Mouse (Mus musculus) frontal cortex, adult 2 months (tissue): ENCODE data around the gene Syt2. TPM values are rescaled to one million over a fixed set of nuclear protein-coding genes. Genes with fewer than 3 reads are reported as not detected.

Source experiments
- DNase-seq, 2 experiments: peaks; one replicate each; pipeline ENCODE4 v3.0.0; 2022; ENCODE audit warnings: low spot score in 1 of 2; ENCODE audit errors: extremely low spot score in 1 of 2
- polyA plus RNA-seq: library from polyadenylated mRNA; depleted of rRNA; stranded (reverse); fragments of >200 nt; gene quantifications from 2 replicates; pipeline ENCODE4 v1.2.3, GENCODE M21; 2012

Syt2 gene
- polyA plus RNA-seq, 1 experiment = 5.5 TPM

GRCm38 (mm10) chr1:134733659-134734058, 87.2 kb downstream of the Syt2 start:
- no peak for DNase-seq

DNA sequence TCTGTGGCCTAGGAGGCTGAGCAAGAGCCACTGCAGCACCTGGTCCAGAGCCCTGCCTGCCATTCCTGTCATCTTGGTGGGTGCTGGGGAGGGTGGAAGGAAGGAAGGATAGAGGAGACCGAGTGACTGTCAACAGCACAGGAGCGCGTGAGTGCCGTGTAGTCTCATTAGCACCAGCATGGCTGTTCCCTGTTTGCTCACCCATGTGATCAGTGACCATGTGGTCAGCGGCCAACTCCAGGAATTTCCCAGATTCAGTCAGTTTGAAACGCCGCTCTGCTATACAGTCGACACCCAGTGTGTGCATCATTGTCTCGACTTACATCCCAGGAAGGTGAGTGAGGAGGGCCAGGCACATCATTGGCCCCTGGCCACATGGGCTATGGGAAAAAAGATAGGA, 91.0 kb downstream of the Syt2 start:
- DNase-seq = no peak

DNA sequence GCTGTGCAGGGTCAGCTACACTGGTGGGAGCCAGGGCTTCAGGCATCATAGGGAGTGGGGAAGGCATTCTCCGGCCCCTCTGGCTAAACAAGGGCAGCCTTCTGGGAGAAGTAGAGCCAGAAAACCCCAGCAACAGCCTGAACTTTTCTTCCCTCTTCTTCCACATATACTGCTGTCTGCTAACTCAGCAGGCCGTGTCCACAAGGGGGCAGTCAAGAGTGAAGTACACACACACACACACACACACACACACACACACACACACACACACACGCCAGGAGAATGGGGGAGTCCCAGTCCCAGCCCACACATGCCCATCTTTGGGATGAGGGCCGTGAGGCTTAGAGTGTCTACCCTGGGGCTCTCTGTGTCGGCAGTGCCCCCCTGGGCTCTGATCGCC, 95.0 kb downstream of the Syt2 start:
- DNase-seq = no peak

- DNase-seq = no peak
Observed at GRCm38 (mm10) chr1:134741946-134742661, 95.6 kb downstream of the Syt2 start.

GRCm38 (mm10) chr1:134745648-134746047, 99.2 kb downstream of the Syt2 start:
- DNase-seq = peak in 1 of 2 experiments; percentile 46

DNA sequence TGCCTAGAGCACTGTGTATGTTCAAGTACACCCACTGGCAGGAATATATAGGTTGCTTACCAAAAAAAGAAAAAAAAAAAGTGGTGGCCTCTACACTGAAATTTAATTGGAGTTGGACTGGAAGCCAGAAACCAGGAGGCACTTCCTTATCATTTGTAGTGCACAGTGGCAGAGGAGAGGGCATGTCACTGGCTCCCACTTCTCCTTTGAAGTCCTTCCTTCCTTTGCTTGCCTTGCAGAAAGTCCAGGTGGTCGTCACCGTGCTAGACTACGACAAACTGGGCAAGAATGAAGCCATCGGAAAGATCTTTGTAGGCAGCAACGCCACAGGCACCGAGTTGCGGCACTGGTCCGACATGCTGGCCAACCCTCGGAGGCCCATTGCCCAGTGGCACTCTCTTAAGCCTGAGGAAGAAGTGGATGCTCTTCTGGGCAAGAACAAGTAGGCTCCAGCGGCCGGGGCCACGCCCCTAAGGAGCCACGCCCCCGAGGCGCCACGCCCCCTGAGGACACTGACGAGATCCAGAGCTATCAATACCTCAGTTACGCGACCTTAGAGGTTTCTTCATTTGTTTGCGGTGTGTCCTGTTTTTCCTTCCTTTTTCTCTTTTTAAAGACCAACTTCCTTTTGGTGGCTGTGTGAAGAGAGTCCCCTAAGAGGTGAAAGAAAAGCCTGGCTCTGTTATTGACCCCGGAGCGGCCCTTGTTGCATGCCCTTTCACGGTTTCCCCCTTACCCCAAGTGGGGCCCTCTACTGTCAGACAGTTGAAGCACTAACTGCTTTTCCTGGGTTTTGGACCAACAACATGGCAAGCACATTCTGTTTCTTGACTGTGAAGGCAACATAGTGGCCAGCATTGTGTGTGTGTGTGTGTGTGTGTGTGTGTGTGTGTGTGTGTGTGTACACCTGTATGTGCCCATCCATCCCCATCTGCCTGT, 101.0 kb downstream of the Syt2 start:
- DNase-seq = no peak

GRCm38 (mm10) chr1:134749889-134750288, 103.4 kb downstream of the Syt2 start:
- DNase-seq = no peak

DNA sequence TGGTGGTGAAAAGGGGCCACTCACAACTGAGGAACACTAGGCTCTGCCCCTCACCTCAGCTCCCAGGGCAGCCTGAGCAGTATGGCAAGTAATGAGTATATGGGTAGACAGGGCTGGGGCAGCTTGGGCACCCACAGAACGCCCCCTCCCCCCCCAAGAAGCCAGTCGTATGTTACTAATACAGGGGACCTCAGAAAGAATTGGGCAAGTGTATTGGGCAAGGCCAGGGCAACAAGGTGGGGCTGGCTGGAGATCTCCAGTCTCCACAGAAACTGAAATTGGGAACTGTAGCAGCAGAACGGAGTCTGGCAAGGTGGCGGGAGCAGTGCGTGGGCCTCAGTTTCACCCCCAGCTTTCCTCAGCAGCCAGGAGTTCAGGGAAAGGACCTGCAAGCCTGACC, 106.0 kb downstream of the Syt2 start:
- DNase-seq = no peak

DNA sequence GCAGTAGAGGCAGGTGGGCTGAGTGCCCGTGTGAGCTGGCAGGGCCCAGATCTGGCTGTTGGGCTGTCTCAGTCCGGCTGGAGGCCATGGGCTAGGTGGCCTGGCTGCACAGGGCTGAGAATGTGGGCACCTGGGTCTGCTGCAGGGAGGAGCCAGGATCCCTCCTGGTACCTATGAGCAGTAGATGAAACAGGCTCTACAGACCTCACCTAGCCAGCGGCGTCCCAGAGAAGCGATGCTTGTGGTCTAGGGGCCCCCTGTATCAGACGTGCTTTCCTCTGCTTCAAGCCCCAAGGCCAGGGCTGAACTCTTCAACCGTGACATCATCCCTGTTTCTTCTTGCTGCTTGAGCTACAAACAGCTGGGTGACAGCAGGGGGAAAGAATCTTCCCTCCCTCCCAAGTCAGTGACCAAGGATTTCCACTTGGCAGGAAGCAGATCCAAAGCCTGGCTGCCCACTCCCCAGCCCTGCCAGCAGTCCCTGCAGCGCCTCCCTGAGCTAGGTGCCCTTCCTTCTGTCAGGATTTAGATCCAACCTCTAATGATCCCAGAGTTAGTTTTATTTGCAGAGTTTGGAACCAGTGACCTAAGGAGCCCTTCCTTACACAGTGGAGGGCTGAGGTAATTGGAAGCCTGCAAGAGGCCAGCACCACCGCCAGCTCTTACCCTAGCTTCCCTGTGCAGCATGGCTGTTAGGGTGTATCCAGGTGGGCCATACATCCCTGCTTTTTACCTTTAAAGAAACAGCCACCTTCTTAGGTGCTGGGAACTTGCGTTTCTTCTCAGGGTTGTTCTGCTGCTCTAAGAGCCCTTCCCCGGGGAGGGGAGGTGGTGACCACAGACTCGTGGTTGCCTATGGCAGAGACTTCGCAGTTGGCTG, 107.5 kb downstream of the Syt2 start:
- no peak for DNase-seq

DNA sequence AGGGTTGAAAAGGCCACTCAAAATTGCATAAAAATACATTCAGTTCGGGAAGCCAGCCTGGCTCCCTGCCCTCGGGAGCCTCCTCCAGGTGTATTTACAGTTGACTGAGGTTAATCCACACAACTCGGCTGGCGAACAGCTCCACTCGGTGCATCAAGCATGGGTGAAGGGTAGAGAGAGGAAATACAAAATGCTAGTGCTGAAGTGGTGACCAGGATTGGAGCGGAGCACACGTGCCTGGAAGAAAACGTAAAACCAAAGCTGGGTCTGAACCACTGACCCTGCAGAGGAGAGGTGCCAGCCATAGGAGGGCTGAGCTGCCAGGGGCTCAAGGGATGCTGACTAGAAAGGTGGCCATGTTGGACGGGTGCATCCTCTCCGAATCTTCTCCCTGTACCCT, 108.3 kb downstream of the Syt2 start:
- no peak for DNase-seq

DNA sequence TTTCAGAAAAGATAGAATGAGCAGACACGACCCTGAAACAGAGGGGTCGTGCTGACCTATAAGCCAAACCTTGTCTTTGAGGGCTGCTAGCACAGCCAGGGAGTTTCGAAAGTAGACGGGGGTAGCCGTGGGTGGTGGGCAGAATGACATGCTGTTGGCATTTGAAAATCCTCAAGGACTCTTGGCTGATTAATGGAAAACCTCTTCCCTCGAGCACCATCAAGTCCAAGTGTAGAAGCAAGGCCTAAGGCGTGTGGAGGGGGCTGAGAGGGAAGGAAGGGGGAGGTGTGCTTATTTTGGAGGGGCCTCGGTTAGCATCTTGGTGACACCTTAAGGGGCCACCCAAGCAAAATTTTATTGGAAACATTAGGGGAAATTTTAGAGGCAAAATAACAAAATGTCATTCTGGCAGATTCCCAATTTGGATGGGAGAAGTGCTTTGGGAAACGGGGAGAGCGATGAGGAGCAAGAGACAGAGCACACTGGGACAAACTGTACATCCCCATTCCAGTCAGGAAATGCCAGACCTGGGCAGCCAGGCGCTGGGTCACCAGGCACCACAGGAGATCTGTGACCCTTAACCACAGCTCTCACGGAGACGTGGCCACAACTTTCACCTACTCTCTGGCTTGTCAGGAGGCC, 109.2 kb downstream of the Syt2 start:
- no peak for DNase-seq

- peak in 1 of 2 experiments; percentile 40 for DNase-seq
Observed at GRCm38 (mm10) chr1:134756190-134756873, 109.9 kb downstream of the Syt2 start.

DNA sequence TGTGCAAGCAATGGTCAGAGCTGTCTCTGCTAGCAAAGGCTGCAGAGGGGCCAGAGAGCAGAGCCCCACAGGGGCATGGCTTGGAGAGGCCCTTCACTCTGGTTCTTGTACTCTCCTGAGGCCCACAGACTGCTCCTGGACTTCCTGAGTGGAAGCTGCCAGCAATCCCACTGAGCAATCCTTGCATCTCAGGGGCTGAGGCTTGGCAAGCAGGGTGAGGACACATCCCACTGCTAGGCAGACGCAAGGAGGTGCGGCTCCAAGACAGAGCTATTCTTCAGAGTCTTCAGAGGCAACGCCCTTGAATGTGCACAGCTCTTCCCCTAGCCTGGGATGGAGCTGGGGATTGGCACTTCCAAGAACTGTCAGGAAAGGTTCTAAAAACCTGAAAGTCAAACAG, 110.8 kb downstream of the Syt2 start:
- DNase-seq = peak in 1 of 2 experiments; percentile 35

- DNase-seq = no peak
Observed at GRCm38 (mm10) chr1:134759133-134759532, 112.7 kb downstream of the Syt2 start.

- no peak for DNase-seq
Observed at GRCm38 (mm10) chr1:134760642-134761041, 114.2 kb downstream of the Syt2 start.

- no peak for DNase-seq
Observed at GRCm38 (mm10) chr1:134761534-134761933, 115.1 kb downstream of the Syt2 start.

DNA sequence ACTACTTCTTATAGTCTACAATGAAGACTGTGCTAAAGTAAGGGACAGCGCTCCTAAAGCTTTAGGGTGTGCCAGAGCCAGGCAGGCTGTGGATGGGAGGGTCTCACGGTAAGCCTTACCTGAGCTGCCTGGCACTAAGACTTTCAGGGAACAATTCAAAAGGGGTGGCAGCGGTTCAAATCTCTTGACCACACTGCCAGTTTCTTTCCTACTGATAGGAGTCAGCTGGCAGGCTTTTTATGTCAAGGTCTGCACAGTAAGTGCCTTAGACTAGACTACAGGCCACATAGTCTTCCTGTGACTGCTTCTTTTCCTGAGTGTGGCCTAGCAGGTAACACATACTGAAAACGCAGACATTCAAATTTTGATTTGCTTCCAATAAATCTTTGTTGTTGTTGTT, 116.8 kb downstream of the Syt2 start:
- DNase-seq = no peak

- no peak for DNase-seq
Observed at GRCm38 (mm10) chr1:134763776-134764438, 117.4 kb downstream of the Syt2 start.

- no peak for DNase-seq
Observed at GRCm38 (mm10) chr1:134764831-134765458, 118.5 kb downstream of the Syt2 start.
